Mouse (Mus musculus): ENCODE data around the gene Mrpl45.

The Mrpl45 gene

GRCm38 (mm10) chr11:97370329-97371091, 55.0 kb downstream of the Mrpl45 start:
- no peak for DNase-seq

DNA sequence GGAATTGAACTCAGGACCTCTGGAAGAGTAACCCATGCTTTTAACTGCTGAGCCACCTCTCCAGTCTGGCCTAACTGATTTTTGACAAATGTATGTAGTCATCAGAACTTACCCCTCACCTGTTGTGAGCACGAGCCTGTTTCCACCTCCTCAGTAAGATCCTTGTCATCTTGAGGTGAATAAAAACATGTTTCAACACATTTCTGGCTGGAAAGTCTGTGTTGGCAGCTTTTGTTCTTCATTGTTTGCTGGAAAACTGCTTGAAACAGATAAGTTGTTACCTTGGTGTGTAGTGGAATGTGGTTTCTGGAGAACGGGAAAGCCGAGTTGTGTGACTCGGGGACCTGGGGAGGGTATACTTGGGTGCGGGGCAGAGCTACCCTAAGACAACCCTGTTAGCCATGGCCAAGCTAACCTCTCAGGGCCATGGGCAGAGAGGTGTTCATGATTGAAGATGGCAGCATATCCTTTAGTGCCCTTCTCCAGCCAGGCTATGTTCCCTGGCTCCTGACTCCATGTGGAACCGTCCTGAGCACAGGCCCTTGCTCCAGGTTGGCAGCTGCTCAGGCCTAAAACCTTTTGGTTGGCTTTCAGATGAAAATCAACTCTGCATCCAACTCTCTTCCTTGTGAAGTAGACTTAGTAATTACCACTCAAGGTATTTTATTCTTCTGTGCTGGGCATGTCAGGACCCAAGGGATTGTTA, 56.8 kb downstream of the Mrpl45 start:
- DNase-seq = no peak

- no peak for DNase-seq
Measured at GRCm38 (mm10) chr11:97373402-97373801, 57.9 kb downstream of the Mrpl45 start.
